Mouse (Mus musculus) left cerebral cortex, adult 2 months (tissue): ENCODE results near the gene Ncbp3. TPM values are rescaled to one million over a fixed set of nuclear protein-coding genes. Genes with fewer than 3 reads are reported as not detected.
A peak's percentile ranks its signal among the peaks of the same experiment; 100 is the strongest.

Experiments used
- DNase-seq, 2 experiments: peaks; one replicate each; pipeline ENCODE4 v3.0.0; 2021 to 2022; ENCODE audit warnings: low spot score in 2 of 2, mixed read lengths in 1 of 2; ENCODE audit errors: extremely low spot score in 1 of 2
- H3K27ac ChIP-seq: fragments of 200-600 bp; 2 replicates; pipeline ENCODE4 v1.8.1; 2022
- H3K4me3 ChIP-seq: fragments of 200-600 bp; 2 replicates; pipeline ENCODE4 v1.8.1; 2022
- CTCF ChIP-seq: fragments of 200-600 bp; IDR thresholded peaks from 2 replicates; pipeline ENCODE4 v1.8.1; 2022; ENCODE audit warnings: antibody characterized with exemption, mild to moderate bottlenecking, moderate library complexity
- intact Hi-C: fragments of 180-260 bp; cut with DNase I; formaldehyde crosslinking; loops from one replicate; pipeline ENCODE4 v1.15.1; 2025
- total RNA-seq, 2 experiments: library from RNA; stranded (reverse); gene quantifications; 2 replicates each; pipeline ENCODE4 v1.2.3; 2021

The Ncbp3 gene
- total RNA-seq, 2 experiments from 2014 or later: 10.3 to 10.7 TPM

GRCm38 (mm10) chr11:73126495-73126894 is 78.9 kb downstream of the Ncbp3 start:
- Histone ChIP-seq H3K27ac (no peak overlapping the region), H3K4me3 (no peak overlapping the region)
- intact Hi-C loops: no loop called here
- no peak for DNase-seq
- no peak for TF ChIP-seq CTCF

GRCm38 (mm10) chr11:73131020-73131419 is 83.4 kb downstream of the Ncbp3 start:
- peak in 1 of 2 experiments; percentile 24 for DNase-seq
- intact Hi-C loops: no loop called here

GRCm38 (mm10) chr11:73132999-73133398 is 85.4 kb downstream of the Ncbp3 start:
- H3K4me3 ChIP-seq: no peak overlapping the region
- intact Hi-C loops: no loop called here
- no peak overlapping the region for H3K27ac ChIP-seq
- TF ChIP-seq CTCF: no peak
- no peak for DNase-seq

More at GRCm38 (mm10) chr11:73131020-73131419, 83.4 kb downstream of the Ncbp3 start:
- Histone ChIP-seq H3K27ac (no peak overlapping the region), H3K4me3 (no peak overlapping the region)
- TF ChIP-seq CTCF: peak; percentile 50

GRCm38 (mm10) chr11:73134222-73134621 is 86.6 kb downstream of the Ncbp3 start:
- TF ChIP-seq CTCF: no peak
- DNase-seq: no peak
- intact Hi-C loops: no loop called here
- H3K27ac ChIP-seq: no peak overlapping the region
- no peak overlapping the region for H3K4me3 ChIP-seq

GRCm38 (mm10) chr11:73136587-73136986 is 89.0 kb downstream of the Ncbp3 start:
- Histone ChIP-seq H3K27ac (no peak overlapping the region), H3K4me3 (no peak overlapping the region)
- intact Hi-C loops: no loop called here
- no peak for DNase-seq
- TF ChIP-seq CTCF: no peak

- TF ChIP-seq CTCF: no peak
- intact Hi-C loops: no loop called here
- no peak overlapping the region; the same call in 1 of the 2 replicates for H3K4me3 ChIP-seq
Measured at GRCm38 (mm10) chr11:73137116-73137515, 89.5 kb downstream of the Ncbp3 start.

GRCm38 (mm10) chr11:73137591-73138501 is 90.3 kb downstream of the Ncbp3 start, which contains the start of gene Haspin:
TSS of gene Haspin (minus strand) at chr11:73138294.
- peak; percentile 99 for TF ChIP-seq CTCF
- intact Hi-C loops: loop anchor here (1.0 kb wide), 1 partner anchor 1233 kb away; no protein-coding TSS in a partner anchor
- H3K27ac ChIP-seq: no peak within 1 kb of the TSS
- peak within 1 kb of the TSS; percentile 80 for H3K4me3 ChIP-seq
- peak; percentile 89 to 92 for DNase-seq

More at GRCm38 (mm10) chr11:73137116-73137515, 89.5 kb downstream of the Ncbp3 start:
- no peak for DNase-seq
- H3K27ac ChIP-seq: no peak overlapping the region

Other genes starting within 250 kb of the Ncbp3 start
- gene Atp2a3, start 86.6 kb upstream of the Ncbp3 start, total RNA-seq: 1 to 10 TPM; 6.9 to 7.0 TPM
- under 1 TPM; 0.20 to 0.40 TPM for gene P2rx1, start 48.7 kb upstream of the Ncbp3 start, total RNA-seq
- 100 to 1,000 TPM; 118 to 126 TPM for gene Camkk1, start 28.8 kb upstream of the Ncbp3 start, total RNA-seq
- not detected for gene Itgae, start 42.8 kb downstream of the Ncbp3 start, total RNA-seq
- gene Haspin, start 90.5 kb downstream of the Ncbp3 start, total RNA-seq: under 1 TPM in 1 of 2 experiments, not detected in 1; 0.19 TPM
- gene P2rx5, start 112.6 kb downstream of the Ncbp3 start, total RNA-seq: 1 to 10 TPM in 1 of 2 experiments, under 1 TPM in 1; 0.70 to 1.1 TPM
- 10 to 100 TPM; 54.6 to 55.2 TPM for gene Emc6, start 129.3 kb downstream of the Ncbp3 start, total RNA-seq
- gene Tax1bp3, start 129.3 kb downstream of the Ncbp3 start, total RNA-seq: 1 to 10 TPM; 9.4 to 9.6 TPM
- gene Ctns, start 151.3 kb downstream of the Ncbp3 start, total RNA-seq: 10 to 100 TPM; 19.3 to 20.2 TPM
- gene Shpk, start 151.7 kb downstream of the Ncbp3 start, total RNA-seq: 1 to 10 TPM; 2.7 to 2.9 TPM
- gene Trpv1, start 186.5 kb downstream of the Ncbp3 start, total RNA-seq: under 1 TPM in 1 of 2 experiments, not detected in 1; 0.27 TPM
- gene Trpv3, start 219.6 kb downstream of the Ncbp3 start, total RNA-seq: under 1 TPM; 0.26 to 0.50 TPM